Mouse (Mus musculus): Measurements from ENCODE around the gene Foxp1. TPM values are rescaled to one million over a fixed set of nuclear protein-coding genes. Genes with fewer than 3 reads are reported as not detected.

Gene Foxp1
- 36.9 and 62.3 TPM in 2 replicates for polyA plus RNA-seq (2012; rRNA removed; ENCODE audit: low replicate concordance)

GRCm38 (mm10) chr6:99522359-99523108 is at the start of gene Foxp1:
Foxp1 (minus strand) TSS chr6:99522721.

Other genes starting within 250 kb of the Foxp1 start
- 22.7 and 50.7 TPM in 2 replicates for gene Eif4e3, start 144.1 kb upstream of the Foxp1 start, polyA plus RNA-seq (2012; rRNA removed; ENCODE audit: low replicate concordance)
- gene Gm20696, start 144.1 kb upstream of the Foxp1 start, polyA plus RNA-seq (2012; rRNA removed; ENCODE audit: low replicate concordance), result 0.73 and 0.75 TPM in 2 replicates
- gene Gpr27, start 170.0 kb upstream of the Foxp1 start, polyA plus RNA-seq (2012; rRNA removed; ENCODE audit: low replicate concordance), result 3.5 and 16.9 TPM in 2 replicates
- 0.13 TPM in 1 of 2 replicates, not detected in the other for gene Prok2, start 203.7 kb upstream of the Foxp1 start, polyA plus RNA-seq (2012; rRNA removed; ENCODE audit: low replicate concordance)